Mouse (Mus musculus): Measurements from ENCODE around the gene Klrd1. TPM values are rescaled to one million over a fixed set of nuclear protein-coding genes. Genes with fewer than 3 reads are reported as not detected.

The Klrd1 gene
- polyA plus RNA-seq, 1 experiment from 2014 or later, result not detected

DNA sequence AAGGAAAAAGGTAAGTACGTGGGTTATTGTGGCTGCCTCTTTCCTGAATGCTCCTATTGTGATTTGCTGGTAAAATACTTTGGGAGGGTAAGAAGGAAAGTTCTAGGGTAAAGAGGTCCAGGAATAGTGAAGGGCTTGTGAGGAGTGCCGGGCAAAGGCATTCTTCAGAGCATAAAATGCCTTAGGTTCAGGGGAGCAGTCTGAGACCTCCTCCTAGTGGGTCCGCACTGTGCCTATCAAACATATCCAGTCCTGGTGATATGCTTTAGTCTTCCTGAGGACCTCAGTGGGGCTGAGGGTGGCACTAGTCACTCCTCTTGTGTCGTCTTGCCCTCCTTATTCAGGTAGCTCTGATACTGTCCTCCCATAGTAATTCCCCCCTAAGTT, 31.9 kb upstream of the Klrd1 start:
- Histone ChIP-seq H3K4me3 (replicated peaks; ENCODE audit: low read depth, low read length) (no peak overlapping the region), H3K9me3 (ENCODE audit: control insufficient read depth, low read length) (no peaks in the 10 kb centered on the region), H3K4me1 (ENCODE audit: control insufficient read depth, insufficient read depth, low read length) (peaks cover 5% of the 10 kb centered on the region; the same call in 1 of the 2 replicates), H3K4me2 (ENCODE audit: low read length) (no peak overlapping the region), H3K27ac (replicated peaks; ENCODE audit: low read depth, low read length) (no peak overlapping the region), H3K36me3 (ENCODE audit: control insufficient read depth, insufficient read depth, low read length) (no peaks in the 10 kb centered on the region), H3K9ac (replicated peaks; ENCODE audit: low read length) (no peak overlapping the region), H3K27me3 (ENCODE audit: control insufficient read depth, insufficient read depth, low read length) (no peaks in the 10 kb centered on the region)
- WGBS, result 58% methylated on average over 4 of the region's 4 CpGs
- DNase-seq, result no peak
- ATAC-seq (ENCODE audit: low FRiP score, low TSS enrichment), result no peak

DNA sequence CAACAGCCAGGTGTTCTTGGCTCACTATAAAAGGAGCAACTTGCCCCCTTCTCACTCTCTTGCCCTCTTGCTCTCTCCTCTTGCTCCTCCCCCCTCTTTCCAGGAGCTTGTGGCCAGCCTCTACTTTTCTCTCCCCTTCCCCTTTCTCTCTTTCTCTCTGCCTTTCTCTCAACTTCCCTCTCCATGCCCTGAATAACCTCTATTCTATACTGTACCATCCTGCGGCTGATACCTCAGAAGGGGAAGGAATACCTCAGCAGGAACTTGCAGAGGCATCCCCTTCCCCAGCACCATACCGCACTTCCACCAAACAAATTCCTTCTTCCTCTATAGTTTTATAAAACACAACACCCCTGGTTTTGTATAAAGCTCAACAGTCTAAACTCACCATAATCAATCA, 26.3 kb upstream of the Klrd1 start:
- no peaks in the 10 kb centered on the region for H3K27me3 ChIP-seq (ENCODE audit: control insufficient read depth, insufficient read depth, low read length)
- H3K4me1 ChIP-seq (ENCODE audit: control insufficient read depth, insufficient read depth, low read length), result no peaks in the 10 kb centered on the region
- WGBS, result 82% methylated on average over 2 of the region's 2 CpGs
- no peak overlapping the region for H3K27ac ChIP-seq (replicated peaks; ENCODE audit: low read depth, low read length)
- DNase-seq, result no peak
- no peaks in the 10 kb centered on the region for H3K36me3 ChIP-seq (ENCODE audit: control insufficient read depth, insufficient read depth, low read length)
- ATAC-seq (ENCODE audit: low FRiP score, low TSS enrichment), result no peak
- no peaks in the 10 kb centered on the region for H3K9me3 ChIP-seq (ENCODE audit: control insufficient read depth, low read length)
- H3K4me3 ChIP-seq (replicated peaks; ENCODE audit: low read depth, low read length), result no peak overlapping the region
- no peak overlapping the region for H3K9ac ChIP-seq (replicated peaks; ENCODE audit: low read length)
- no peak overlapping the region for H3K4me2 ChIP-seq (ENCODE audit: low read length)

- WGBS, result 48% methylated on average over 2 of the region's 2 CpGs
- H3K4me2 ChIP-seq (ENCODE audit: low read length), result no peak overlapping the region
- no peak overlapping the region for H3K4me3 ChIP-seq (replicated peaks; ENCODE audit: low read depth, low read length)
- no peaks in the 10 kb centered on the region for H3K4me1 ChIP-seq (ENCODE audit: control insufficient read depth, insufficient read depth, low read length)
- no peak for ATAC-seq (ENCODE audit: low FRiP score, low TSS enrichment)
- no peaks in the 10 kb centered on the region for H3K27me3 ChIP-seq (ENCODE audit: control insufficient read depth, insufficient read depth, low read length)
- H3K9me3 ChIP-seq (ENCODE audit: control insufficient read depth, low read length), result no peaks in the 10 kb centered on the region
- no peak overlapping the region for H3K27ac ChIP-seq (replicated peaks; ENCODE audit: low read depth, low read length)
- H3K36me3 ChIP-seq (ENCODE audit: control insufficient read depth, insufficient read depth, low read length), result no peaks in the 10 kb centered on the region
- no peak for DNase-seq
- H3K9ac ChIP-seq (replicated peaks; ENCODE audit: low read length), result no peak overlapping the region
These were observed 16.3 kb upstream of the Klrd1 start for GRCm38 (mm10) chr6:129575315-129575714.

DNA sequence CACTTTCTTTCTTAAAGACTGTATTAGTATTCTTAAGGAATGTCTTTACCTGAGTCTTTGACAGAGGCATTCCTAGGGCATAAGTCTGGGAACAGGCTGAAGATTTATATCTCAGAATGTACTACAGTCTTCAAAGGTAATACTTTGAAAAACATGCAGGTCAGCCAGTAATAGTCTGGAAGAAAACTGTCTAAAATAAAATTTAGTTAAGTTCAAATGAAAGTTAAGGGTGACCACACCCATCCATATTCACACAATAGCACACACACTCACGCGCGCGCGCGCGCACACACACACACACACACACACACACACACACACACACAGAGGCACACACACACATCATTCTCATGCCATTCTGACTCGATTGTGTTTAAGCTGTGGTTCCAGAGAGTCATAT, 14.0 kb upstream of the Klrd1 start, which contains the start of gene Klre1:
TSS of gene Klre1 (plus strand) at position 301 of the 400 bp plus-strand sequence.
- Histone ChIP-seq H3K27me3 (ENCODE audit: control insufficient read depth, insufficient read depth, low read length) (no peaks in the 10 kb centered on the region), H3K36me3 (ENCODE audit: control insufficient read depth, insufficient read depth, low read length) (no peaks in the 10 kb centered on the region), H3K4me1 (ENCODE audit: control insufficient read depth, insufficient read depth, low read length) (no peaks in the 10 kb centered on the region), H3K27ac (replicated peaks; ENCODE audit: low read depth, low read length) (no peak within 1 kb of the TSS), H3K4me3 (replicated peaks; ENCODE audit: low read depth, low read length) (no peak within 1 kb of the TSS), H3K9ac (replicated peaks; ENCODE audit: low read length) (no peak within 1 kb of the TSS), H3K4me2 (ENCODE audit: low read length) (no peak within 1 kb of the TSS), H3K9me3 (ENCODE audit: control insufficient read depth, low read length) (no peaks in the 10 kb centered on the region)
- DNase-seq, result no peak
- no peak for ATAC-seq (ENCODE audit: low FRiP score, low TSS enrichment)
- 95% methylated on average over 8 of the region's 8 CpGs for WGBS

GRCm38 (mm10) chr6:129581274-129581673, 10.3 kb upstream of the Klrd1 start:
- Histone ChIP-seq H3K9ac (replicated peaks; ENCODE audit: low read length) (no peak overlapping the region), H3K36me3 (ENCODE audit: control insufficient read depth, insufficient read depth, low read length) (no peaks in the 10 kb centered on the region), H3K4me2 (ENCODE audit: low read length) (no peak overlapping the region), H3K4me1 (ENCODE audit: control insufficient read depth, insufficient read depth, low read length) (no peaks in the 10 kb centered on the region), H3K27me3 (ENCODE audit: control insufficient read depth, insufficient read depth, low read length) (no peaks in the 10 kb centered on the region), H3K27ac (replicated peaks; ENCODE audit: low read depth, low read length) (no peak overlapping the region), H3K4me3 (replicated peaks; ENCODE audit: low read depth, low read length) (no peak overlapping the region), H3K9me3 (ENCODE audit: control insufficient read depth, low read length) (no peaks in the 10 kb centered on the region)
- DNase-seq (peak; percentile 26), ATAC-seq (ENCODE audit: low FRiP score, low TSS enrichment) (no peak)
- WGBS, result 67% methylated on average over 4 of the region's 4 CpGs

- H3K4me1 ChIP-seq (ENCODE audit: control insufficient read depth, insufficient read depth, low read length), result no peaks in the 10 kb centered on the region
- no peaks in the 10 kb centered on the region for H3K36me3 ChIP-seq (ENCODE audit: control insufficient read depth, insufficient read depth, low read length)
- no peak overlapping the region for H3K4me2 ChIP-seq (ENCODE audit: low read length)
- DNase-seq (no peak), ATAC-seq (ENCODE audit: low FRiP score, low TSS enrichment) (no peak)
- H3K27me3 ChIP-seq (ENCODE audit: control insufficient read depth, insufficient read depth, low read length), result no peaks in the 10 kb centered on the region
- no peak overlapping the region for H3K27ac ChIP-seq (replicated peaks; ENCODE audit: low read depth, low read length)
- no peaks in the 10 kb centered on the region for H3K9me3 ChIP-seq (ENCODE audit: control insufficient read depth, low read length)
- no peak overlapping the region for H3K9ac ChIP-seq (replicated peaks; ENCODE audit: low read length)
- no peak overlapping the region for H3K4me3 ChIP-seq (replicated peaks; ENCODE audit: low read depth, low read length)
- 84% methylated on average over 4 of the region's 4 CpGs for WGBS
These were observed 9.7 kb upstream of the Klrd1 start for GRCm38 (mm10) chr6:129581896-129582295.

- H3K9ac ChIP-seq (replicated peaks; ENCODE audit: low read length), result no peak overlapping the region
- no peaks in the 10 kb centered on the region for H3K4me1 ChIP-seq (ENCODE audit: control insufficient read depth, insufficient read depth, low read length)
- H3K9me3 ChIP-seq (ENCODE audit: control insufficient read depth, low read length), result no peaks in the 10 kb centered on the region
- no peak overlapping the region for H3K27ac ChIP-seq (replicated peaks; ENCODE audit: low read depth, low read length)
- 75% methylated on average over 3 of the region's 3 CpGs for WGBS
- no peak overlapping the region for H3K4me3 ChIP-seq (replicated peaks; ENCODE audit: low read depth, low read length)
- no peak for DNase-seq
- no peak for ATAC-seq (ENCODE audit: low FRiP score, low TSS enrichment)
- H3K4me2 ChIP-seq (ENCODE audit: low read length), result no peak overlapping the region
- H3K27me3 ChIP-seq (ENCODE audit: control insufficient read depth, insufficient read depth, low read length), result no peaks in the 10 kb centered on the region
- H3K36me3 ChIP-seq (ENCODE audit: control insufficient read depth, insufficient read depth, low read length), result no peaks in the 10 kb centered on the region
These were observed 8.6 kb upstream of the Klrd1 start for GRCm38 (mm10) chr6:129583014-129583413.

DNA sequence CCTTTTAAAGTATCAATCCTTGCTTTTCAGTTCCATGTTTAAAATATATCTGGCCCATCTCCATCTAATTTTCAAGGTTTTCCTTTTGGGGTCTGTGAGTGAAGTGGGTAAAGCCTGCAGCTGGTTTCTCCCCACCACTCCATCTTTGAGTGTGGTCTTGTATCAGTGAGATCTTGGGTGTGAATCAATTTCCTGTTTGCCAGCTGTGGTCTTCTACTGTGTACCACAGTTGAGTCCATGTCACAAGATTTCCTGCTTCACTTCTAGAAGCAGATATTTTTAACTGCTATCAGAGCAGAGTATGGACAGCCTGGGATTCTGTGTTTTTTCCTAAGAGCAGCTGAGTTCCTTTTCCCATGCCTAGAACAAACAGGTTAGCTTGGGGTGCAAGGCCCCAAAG, 16.8 kb downstream of the Klrd1 start:
- Histone ChIP-seq H3K4me1 (ENCODE audit: control insufficient read depth, insufficient read depth, low read length) (no peaks in the 10 kb centered on the region), H3K27ac (replicated peaks; ENCODE audit: low read depth, low read length) (no peak overlapping the region), H3K36me3 (ENCODE audit: control insufficient read depth, insufficient read depth, low read length) (no peaks in the 10 kb centered on the region), H3K27me3 (ENCODE audit: control insufficient read depth, insufficient read depth, low read length) (no peaks in the 10 kb centered on the region), H3K9me3 (ENCODE audit: control insufficient read depth, low read length) (no peaks in the 10 kb centered on the region), H3K4me3 (replicated peaks; ENCODE audit: low read depth, low read length) (no peak overlapping the region), H3K9ac (replicated peaks; ENCODE audit: low read length) (no peak overlapping the region), H3K4me2 (ENCODE audit: low read length) (no peak overlapping the region)
- no peak for DNase-seq
- no peak for ATAC-seq (ENCODE audit: low FRiP score, low TSS enrichment)

GRCm38 (mm10) chr6:129623735-129624134, 32.2 kb downstream of the Klrd1 start, which contains the start of gene Klrk1:
TSS of gene Klrk1 (minus strand) at chr6:129623864.
- Histone ChIP-seq H3K4me1 (ENCODE audit: control insufficient read depth, insufficient read depth, low read length) (no peaks in the 10 kb centered on the region), H3K9ac (replicated peaks; ENCODE audit: low read length) (no peak within 1 kb of the TSS), H3K27me3 (ENCODE audit: control insufficient read depth, insufficient read depth, low read length) (no peaks in the 10 kb centered on the region), H3K27ac (replicated peaks; ENCODE audit: low read depth, low read length) (no peak within 1 kb of the TSS), H3K4me2 (ENCODE audit: low read length) (no peak within 1 kb of the TSS), H3K36me3 (ENCODE audit: control insufficient read depth, insufficient read depth, low read length) (no peaks in the 10 kb centered on the region), H3K4me3 (replicated peaks; ENCODE audit: low read depth, low read length) (no peak within 1 kb of the TSS), H3K9me3 (ENCODE audit: control insufficient read depth, low read length) (no peaks in the 10 kb centered on the region)
- ATAC-seq (ENCODE audit: low FRiP score, low TSS enrichment) (no peak), DNase-seq (no peak)
- WGBS, result 86% methylated on average over 4 of the region's 4 CpGs

Data from midbrain, embryonic 14.5 days (tissue).